Mouse (Mus musculus): ENCODE measurements around the gene N4bp2. TPM values are rescaled to one million over a fixed set of nuclear protein-coding genes. Genes with fewer than 3 reads are reported as not detected.

N4bp2 gene
- polyA plus RNA-seq, 1 experiment from 2014 or later: 25.0 TPM

- H3K36me3 ChIP-seq: no peaks in the 10 kb centered on the region
- H3K4me3 ChIP-seq (replicated peaks): no peak overlapping the region
- no peaks in the 10 kb centered on the region for H3K27me3 ChIP-seq (replicated peaks)
- no peaks in the 10 kb centered on the region for H3K4me1 ChIP-seq (replicated peaks)
- H3K9ac ChIP-seq: no peak overlapping the region
- H3K27ac ChIP-seq: no peak overlapping the region
- ATAC-seq: no peak
- no peak overlapping the region for H3K4me2 ChIP-seq (replicated peaks)
- no peaks in the 10 kb centered on the region for H3K9me3 ChIP-seq
- 92% methylated on average over 7 of the region's 7 CpGs for WGBS
These were observed 79.6 kb downstream of the N4bp2 start for GRCm38 (mm10) chr5:65842947-65843346.

GRCm38 (mm10) chr5:65846534-65846933 lies 83.2 kb downstream of the N4bp2 start:
- H3K4me3 ChIP-seq (replicated peaks): no peak overlapping the region
- no peaks in the 10 kb centered on the region for H3K4me1 ChIP-seq (replicated peaks)
- no peaks in the 10 kb centered on the region for H3K36me3 ChIP-seq
- no peak for ATAC-seq
- no peaks in the 10 kb centered on the region for H3K27me3 ChIP-seq (replicated peaks)
- no peak overlapping the region for H3K27ac ChIP-seq
- H3K4me2 ChIP-seq (replicated peaks): no peak overlapping the region
- H3K9me3 ChIP-seq: no peaks in the 10 kb centered on the region
- H3K9ac ChIP-seq: no peak overlapping the region
- 82% methylated on average over 8 of the region's 8 CpGs for WGBS

GRCm38 (mm10) chr5:65846958-65847357 lies 83.6 kb downstream of the N4bp2 start:
- H3K4me2 ChIP-seq (replicated peaks): no peak overlapping the region
- ATAC-seq: no peak
- no peaks in the 10 kb centered on the region for H3K9me3 ChIP-seq
- H3K4me3 ChIP-seq (replicated peaks): no peak overlapping the region
- no peaks in the 10 kb centered on the region for H3K4me1 ChIP-seq (replicated peaks)
- H3K27ac ChIP-seq: no peak overlapping the region
- H3K27me3 ChIP-seq (replicated peaks): no peaks in the 10 kb centered on the region
- 73% methylated on average over 3 of the region's 3 CpGs for WGBS
- no peak overlapping the region for H3K9ac ChIP-seq
- no peaks in the 10 kb centered on the region for H3K36me3 ChIP-seq

GRCm38 (mm10) chr5:65847656-65848055 lies 84.3 kb downstream of the N4bp2 start:
- Histone ChIP-seq H3K4me2 (replicated peaks) (no peak overlapping the region), H3K27ac (no peak overlapping the region), H3K27me3 (replicated peaks) (no peaks in the 10 kb centered on the region), H3K4me3 (replicated peaks) (no peak overlapping the region), H3K9ac (no peak overlapping the region), H3K36me3 (no peaks in the 10 kb centered on the region), H3K4me1 (replicated peaks) (no peaks in the 10 kb centered on the region), H3K9me3 (no peaks in the 10 kb centered on the region)
- ATAC-seq: no peak
- 79% methylated on average over 7 of the region's 7 CpGs for WGBS

GRCm38 (mm10) chr5:65850765-65851164 lies 87.4 kb downstream of the N4bp2 start:
- 42% methylated on average over 11 of the region's 11 CpGs for WGBS
- no peak for ATAC-seq
- Histone ChIP-seq H3K9ac (no peak overlapping the region), H3K9me3 (no peaks in the 10 kb centered on the region), H3K27ac (no peak overlapping the region), H3K4me3 (replicated peaks) (no peak overlapping the region), H3K27me3 (replicated peaks) (no peaks in the 10 kb centered on the region), H3K4me1 (replicated peaks) (no peaks in the 10 kb centered on the region), H3K36me3 (no peaks in the 10 kb centered on the region), H3K4me2 (replicated peaks) (no peak overlapping the region)

GRCm38 (mm10) chr5:65854786-65855191 lies 91.5 kb downstream of the N4bp2 start:
- 71% methylated on average over 8 of the region's 8 CpGs for WGBS
- no peak overlapping the region for H3K4me3 ChIP-seq (replicated peaks)
- H3K4me2 ChIP-seq (replicated peaks): no peak overlapping the region
- no peak overlapping the region for H3K27ac ChIP-seq
- no peak overlapping the region for H3K9ac ChIP-seq
- H3K36me3 ChIP-seq: no peaks in the 10 kb centered on the region
- ATAC-seq: no peak
- H3K9me3 ChIP-seq: no peaks in the 10 kb centered on the region
- H3K27me3 ChIP-seq (replicated peaks): no peaks in the 10 kb centered on the region
- no peaks in the 10 kb centered on the region for H3K4me1 ChIP-seq (replicated peaks)

- no peak overlapping the region for H3K27ac ChIP-seq
- no peaks in the 10 kb centered on the region for H3K36me3 ChIP-seq
- no peak for ATAC-seq
- H3K4me2 ChIP-seq (replicated peaks): no peak overlapping the region
- H3K9ac ChIP-seq: no peak overlapping the region
- no peaks in the 10 kb centered on the region for H3K27me3 ChIP-seq (replicated peaks)
- no peak overlapping the region for H3K4me3 ChIP-seq (replicated peaks)
- no peaks in the 10 kb centered on the region for H3K9me3 ChIP-seq
- no peaks in the 10 kb centered on the region for H3K4me1 ChIP-seq (replicated peaks)
- WGBS: 50% methylated on average over 3 of the region's 3 CpGs
These were observed 92.2 kb downstream of the N4bp2 start for GRCm38 (mm10) chr5:65855571-65855970.

- Histone ChIP-seq H3K27ac (no peak overlapping the region), H3K4me3 (replicated peaks) (no peak overlapping the region), H3K9me3 (no peaks in the 10 kb centered on the region), H3K4me2 (replicated peaks) (no peak overlapping the region), H3K27me3 (replicated peaks) (no peaks in the 10 kb centered on the region), H3K9ac (no peak overlapping the region), H3K4me1 (replicated peaks) (no peaks in the 10 kb centered on the region), H3K36me3 (no peaks in the 10 kb centered on the region)
- ATAC-seq: no peak
- WGBS: 79% methylated on average over 17 of the region's 17 CpGs
These were observed 93.5 kb downstream of the N4bp2 start for GRCm38 (mm10) chr5:65856591-65857411.

- H3K9me3 ChIP-seq: no peaks in the 10 kb centered on the region
- no peaks in the 10 kb centered on the region for H3K36me3 ChIP-seq
- no peak for ATAC-seq
- no peaks in the 10 kb centered on the region for H3K27me3 ChIP-seq (replicated peaks)
- H3K27ac ChIP-seq: no peak overlapping the region
- WGBS: 65% methylated on average over 12 of the region's 12 CpGs
- no peak overlapping the region for H3K9ac ChIP-seq
- no peaks in the 10 kb centered on the region for H3K4me1 ChIP-seq (replicated peaks)
- no peak overlapping the region for H3K4me3 ChIP-seq (replicated peaks)
- no peak overlapping the region for H3K4me2 ChIP-seq (replicated peaks)
These were observed 94.6 kb downstream of the N4bp2 start for GRCm38 (mm10) chr5:65857935-65858334.

GRCm38 (mm10) chr5:65858355-65858754 lies 95.0 kb downstream of the N4bp2 start:
- no peak overlapping the region for H3K27ac ChIP-seq
- no peaks in the 10 kb centered on the region for H3K9me3 ChIP-seq
- no peaks in the 10 kb centered on the region for H3K4me1 ChIP-seq (replicated peaks)
- 75% methylated on average over 3 of the region's 6 CpGs for WGBS
- H3K4me3 ChIP-seq (replicated peaks): no peak overlapping the region
- ATAC-seq: no peak
- H3K9ac ChIP-seq: no peak overlapping the region
- H3K27me3 ChIP-seq (replicated peaks): no peaks in the 10 kb centered on the region
- H3K36me3 ChIP-seq: no peaks in the 10 kb centered on the region
- H3K4me2 ChIP-seq (replicated peaks): no peak overlapping the region

GRCm38 (mm10) chr5:65858898-65859297 lies 95.6 kb downstream of the N4bp2 start:
- WGBS: 30% methylated on average over 12 of the region's 12 CpGs

GRCm38 (mm10) chr5:65859396-65859795 lies 96.1 kb downstream of the N4bp2 start:
- H3K27ac ChIP-seq: no peak overlapping the region

More at GRCm38 (mm10) chr5:65858898-65859297, 95.6 kb downstream of the N4bp2 start:
- Histone ChIP-seq H3K4me3 (replicated peaks) (no peak overlapping the region), H3K4me1 (replicated peaks) (no peaks in the 10 kb centered on the region), H3K9ac (no peak overlapping the region), H3K4me2 (replicated peaks) (no peak overlapping the region), H3K36me3 (no peaks in the 10 kb centered on the region), H3K27ac (no peak overlapping the region), H3K27me3 (replicated peaks) (no peaks in the 10 kb centered on the region), H3K9me3 (no peaks in the 10 kb centered on the region)
- peak; percentile 31; the same call in 1 of the 2 replicates for ATAC-seq

More at GRCm38 (mm10) chr5:65859396-65859795, 96.1 kb downstream of the N4bp2 start:
- Histone ChIP-seq H3K27me3 (replicated peaks) (no peaks in the 10 kb centered on the region), H3K4me1 (replicated peaks) (no peaks in the 10 kb centered on the region), H3K4me3 (replicated peaks) (no peak overlapping the region), H3K4me2 (replicated peaks) (no peak overlapping the region), H3K9ac (no peak overlapping the region), H3K9me3 (no peaks in the 10 kb centered on the region), H3K36me3 (no peaks in the 10 kb centered on the region)
- WGBS: 38% methylated on average over 6 of the region's 6 CpGs
- no peak for ATAC-seq
